Mouse (Mus musculus): ENCODE measurements around the gene Trim38. TPM values are rescaled to one million over a fixed set of nuclear protein-coding genes. Genes with fewer than 3 reads are reported as not detected.
A peak's percentile ranks its signal among the peaks of the same experiment; 100 is the strongest.
"Not testable (repeated sequence)": the region's sequence is repeated elsewhere in the genome, so short reads cannot be mapped to it uniquely, and the experiment has no call there.

Gene Trim38
- not detected in 2 replicates for polyA plus RNA-seq (2012; ENCODE audit: insufficient read depth, insufficient read length, missing spikeins)

DNA sequence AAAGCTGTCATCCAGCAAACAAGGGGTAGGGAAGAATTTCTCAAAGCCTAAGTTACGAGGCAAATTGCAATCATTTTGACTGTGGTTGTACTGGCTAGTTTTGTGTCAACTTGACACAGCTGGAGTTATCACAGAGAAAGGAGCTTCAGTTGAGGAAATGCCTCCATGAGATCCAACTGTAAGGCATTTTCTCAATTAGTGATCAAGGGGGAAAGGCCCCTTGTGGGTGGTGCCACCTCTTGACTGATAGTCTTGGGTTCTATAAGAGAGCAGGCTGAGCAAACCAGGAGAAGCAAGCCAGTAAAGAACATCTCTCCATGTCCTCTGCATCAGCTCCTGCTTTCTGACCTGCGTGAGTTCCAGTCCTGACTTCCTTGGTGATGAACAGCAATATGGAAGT is at the start of gene Trim38:
Trim38 (plus strand) TSS at position 301 of the 400 bp plus-strand sequence.
- not testable (repeated sequence) for H3K4me1 ChIP-seq (ENCODE audit: control insufficient read depth, insufficient read depth, insufficient read length, low read length); H3K4me3 ChIP-seq (ENCODE audit: insufficient read depth, low read depth, low read length); H3K27ac ChIP-seq (replicated peaks; ENCODE audit: low read depth, low read length)

DNA sequence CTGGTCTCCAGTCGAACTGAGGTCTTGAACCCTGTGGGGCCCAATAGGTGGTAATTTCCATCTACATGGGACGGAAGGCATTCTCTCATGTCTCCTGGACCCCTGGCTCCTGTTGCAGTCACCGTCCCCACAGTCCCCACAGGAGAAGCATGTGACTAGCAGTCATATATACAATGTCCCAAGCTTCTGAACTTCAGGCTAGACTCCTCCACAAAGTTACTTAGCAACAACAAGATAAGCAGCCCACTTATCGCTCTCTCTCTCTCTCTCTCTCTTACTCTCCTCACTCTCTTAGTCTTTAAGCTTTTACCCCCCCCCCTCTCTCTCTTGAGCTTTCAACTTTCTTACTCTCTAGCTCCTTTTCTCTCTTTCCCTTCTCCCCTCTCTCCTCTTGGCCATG is 45.5 kb upstream of the Trim38 start:
- Histone ChIP-seq H3K27ac (replicated peaks; ENCODE audit: low read depth, low read length) (no peak overlapping the region), H3K4me1 (ENCODE audit: control insufficient read depth, insufficient read depth, insufficient read length, low read length) (no peaks in the 10 kb centered on the region), H3K4me3 (ENCODE audit: insufficient read depth, low read depth, low read length) (no peak overlapping the region)

DNA sequence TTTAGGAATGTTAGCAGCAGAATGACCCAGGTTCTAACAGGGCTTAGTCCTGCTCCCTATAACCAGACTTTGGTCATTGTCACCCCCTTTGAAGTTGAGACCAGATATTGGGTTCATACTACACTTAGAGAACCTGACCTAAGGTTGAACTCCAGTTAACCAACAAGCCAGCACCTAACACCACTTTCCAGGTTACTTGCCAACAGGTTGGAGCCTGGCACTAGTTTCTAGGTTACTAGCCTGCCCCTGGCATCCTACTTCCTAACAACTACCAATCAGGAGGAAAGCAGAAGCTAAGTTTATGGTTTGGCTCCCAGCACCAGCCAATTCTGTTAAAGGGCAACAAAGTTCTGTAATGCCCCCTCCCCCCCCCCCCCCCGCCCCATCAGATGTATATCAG is 44.5 kb upstream of the Trim38 start:
- H3K4me3 ChIP-seq (ENCODE audit: insufficient read depth, low read depth, low read length), result no peak overlapping the region
- no peak overlapping the region for H3K27ac ChIP-seq (replicated peaks; ENCODE audit: low read depth, low read length)
- peaks cover 4% of the 10 kb centered on the region; the same call in 1 of the 2 replicates for H3K4me1 ChIP-seq (ENCODE audit: control insufficient read depth, insufficient read depth, insufficient read length, low read length)

DNA sequence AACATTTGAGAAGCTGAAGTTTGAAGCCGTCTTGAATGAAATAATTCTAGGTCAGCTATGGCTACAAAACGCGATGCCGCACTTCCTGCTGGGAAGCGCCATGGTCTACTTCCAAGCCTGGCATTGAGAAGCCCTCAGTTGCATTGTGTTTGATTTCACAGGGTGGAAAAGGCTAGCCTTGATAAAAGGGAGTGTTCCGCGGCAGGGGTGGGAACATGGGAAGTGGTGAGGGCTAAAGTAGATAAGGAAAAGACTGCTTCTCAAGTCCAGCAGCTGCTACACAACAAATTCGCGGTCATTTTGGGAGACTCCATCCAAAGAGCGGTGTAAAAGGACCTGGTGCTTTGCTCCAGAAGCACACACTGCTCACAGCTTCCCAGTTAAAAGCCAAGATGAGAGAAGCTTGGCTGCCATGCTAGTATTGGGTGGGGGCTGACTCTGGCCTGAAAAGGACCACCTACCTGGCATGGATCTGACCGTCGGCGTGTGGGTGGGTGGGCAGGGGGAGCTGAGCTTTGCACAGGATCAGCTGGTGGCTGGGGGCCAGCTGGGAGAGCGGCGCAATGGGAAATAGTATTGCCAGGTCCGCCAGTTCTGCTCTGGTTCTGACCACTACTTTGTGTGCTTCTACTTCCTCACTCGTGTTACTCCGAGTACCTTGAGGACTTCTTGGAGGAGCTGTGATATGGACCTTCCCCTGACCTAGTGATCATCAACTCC is 41.1 kb upstream of the Trim38 start:
- peak overlapping the region; percentile 61 for H3K27ac ChIP-seq (replicated peaks; ENCODE audit: low read depth, low read length)
- peaks cover 4% of the 10 kb centered on the region; the same call in 1 of the 2 replicates for H3K4me1 ChIP-seq (ENCODE audit: control insufficient read depth, insufficient read depth, insufficient read length, low read length)
- no peak overlapping the region for H3K4me3 ChIP-seq (ENCODE audit: insufficient read depth, low read depth, low read length)

DNA sequence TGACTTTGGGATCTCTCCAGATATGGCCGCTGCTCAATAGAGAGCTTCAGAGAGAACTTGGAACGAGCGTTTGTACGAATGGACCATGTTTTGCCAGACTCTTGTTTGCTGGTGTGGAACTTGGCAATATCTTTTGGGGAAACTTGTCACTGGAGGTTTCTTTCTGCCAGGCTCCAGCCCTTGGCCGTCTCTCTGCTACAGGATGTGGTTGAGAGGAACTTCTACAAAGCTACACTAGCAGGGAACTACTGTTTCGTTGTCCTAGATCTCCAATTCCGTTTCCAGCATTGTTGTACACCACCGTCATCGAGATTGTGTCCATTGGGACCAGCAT is 40.6 kb upstream of the Trim38 start:
- Histone ChIP-seq H3K4me3 (ENCODE audit: insufficient read depth, low read depth, low read length) (no peak overlapping the region), H3K4me1 (ENCODE audit: control insufficient read depth, insufficient read depth, insufficient read length, low read length) (peaks cover 4% of the 10 kb centered on the region; the same call in 1 of the 2 replicates), H3K27ac (replicated peaks; ENCODE audit: low read depth, low read length) (peak overlapping the region; percentile 61)

DNA sequence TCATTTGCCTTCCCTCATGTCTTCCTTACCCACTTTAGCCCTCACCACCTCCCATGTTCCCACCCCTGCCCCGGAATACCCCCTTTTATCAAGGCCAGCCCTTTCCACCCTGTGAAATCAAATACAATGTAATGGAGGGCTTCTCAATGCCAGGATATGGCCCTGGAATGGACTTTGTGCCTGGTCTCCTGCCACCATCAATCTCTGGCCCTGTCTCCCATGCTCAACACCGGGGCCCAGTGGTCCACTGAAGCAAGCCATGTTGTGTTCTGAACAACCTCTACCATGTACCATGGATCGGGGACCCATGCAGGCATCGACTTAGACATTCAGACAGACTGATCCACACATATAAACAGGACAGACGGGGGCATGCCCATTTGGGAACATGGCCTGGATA is 40.0 kb upstream of the Trim38 start:
- Histone ChIP-seq H3K27ac (replicated peaks; ENCODE audit: low read depth, low read length) (peak overlapping the region; percentile 61), H3K4me3 (ENCODE audit: insufficient read depth, low read depth, low read length) (no peak overlapping the region), H3K4me1 (ENCODE audit: control insufficient read depth, insufficient read depth, insufficient read length, low read length) (peaks cover 4% of the 10 kb centered on the region; the same call in 1 of the 2 replicates)

DNA sequence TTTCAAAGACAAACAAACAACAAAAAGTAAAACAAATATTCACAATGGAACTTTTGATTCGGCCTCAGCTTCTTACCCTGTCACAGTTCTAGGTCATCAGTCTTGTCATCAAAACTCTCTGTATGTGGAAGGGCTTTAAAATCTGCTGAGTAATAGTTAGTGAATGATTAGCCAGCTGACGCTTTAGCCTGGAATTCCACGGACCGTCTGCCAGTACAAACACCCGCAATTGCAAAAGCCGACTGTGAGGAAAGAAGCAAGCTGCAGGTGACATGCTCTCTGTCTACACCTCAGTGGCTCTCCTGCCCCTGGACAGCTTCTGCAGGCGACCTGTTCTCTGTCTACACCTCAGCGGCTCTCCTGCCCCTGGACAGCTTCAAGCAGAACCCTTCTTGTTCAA is 39.2 kb upstream of the Trim38 start:
- H3K4me3 ChIP-seq (ENCODE audit: insufficient read depth, low read depth, low read length), result no peak overlapping the region
- H3K27ac ChIP-seq (replicated peaks; ENCODE audit: low read depth, low read length), result 0 out of 2 replicates have a peak overlapping the region, but pooled peaks have one; percentile 18

DNA sequence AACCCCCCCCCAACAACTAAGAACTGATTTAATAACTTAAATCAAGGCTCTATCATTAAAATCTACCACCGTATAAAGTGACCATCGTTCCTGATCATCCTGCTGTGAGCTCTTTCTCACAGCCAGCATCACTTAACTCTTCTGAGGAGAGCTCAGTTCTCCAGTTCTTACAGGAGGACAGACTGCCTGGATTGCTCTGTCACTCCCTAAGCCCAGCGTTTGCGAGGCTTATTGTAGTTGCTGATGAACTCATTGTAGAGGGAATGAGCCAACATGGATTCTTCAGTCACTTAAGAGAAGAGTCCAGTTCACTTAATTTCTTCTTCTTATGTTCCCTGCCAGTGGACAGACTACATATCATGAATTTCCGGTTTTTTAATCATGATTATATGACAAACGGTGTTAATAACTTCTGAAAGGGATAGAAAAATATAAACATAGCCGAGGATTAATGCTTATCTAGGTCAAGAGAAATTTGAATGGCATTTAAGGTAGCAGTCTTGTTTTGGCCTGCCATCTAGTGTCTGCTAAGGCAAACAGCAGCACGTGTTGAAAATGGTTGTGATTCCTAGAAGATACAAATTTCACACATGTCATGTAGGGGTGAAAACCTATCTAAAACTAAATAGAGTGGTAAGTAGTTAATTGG is 37.4 kb upstream of the Trim38 start:
- H3K27ac ChIP-seq (replicated peaks; ENCODE audit: low read depth, low read length), result no peak overlapping the region
- H3K4me1 ChIP-seq (ENCODE audit: control insufficient read depth, insufficient read depth, insufficient read length, low read length), result peaks cover 4% of the 10 kb centered on the region; the same call in 1 of the 2 replicates
- H3K4me3 ChIP-seq (ENCODE audit: insufficient read depth, low read depth, low read length), result no peak overlapping the region

More for the DNA sequence above, 39.2 kb upstream of the Trim38 start:
- peaks cover 4% of the 10 kb centered on the region; the same call in 1 of the 2 replicates for H3K4me1 ChIP-seq (ENCODE audit: control insufficient read depth, insufficient read depth, insufficient read length, low read length)

DNA sequence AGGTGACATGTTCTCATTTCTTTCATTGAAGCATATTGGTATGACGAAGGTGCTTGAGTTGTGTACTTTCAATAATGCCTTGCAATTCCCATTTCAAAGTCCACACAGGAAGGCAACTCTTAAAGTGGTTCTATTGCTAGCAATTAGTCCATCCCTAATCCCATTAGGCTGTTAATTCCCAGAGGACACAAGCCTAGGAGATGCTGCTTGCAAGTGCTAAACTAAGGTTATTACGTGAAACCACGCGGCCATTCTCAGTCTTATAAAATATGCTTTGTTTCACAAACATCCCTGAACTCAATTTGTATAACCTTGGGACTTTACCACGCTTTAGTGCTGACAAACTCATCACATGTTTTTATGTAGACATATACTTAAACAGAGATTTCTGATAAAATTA is 32.6 kb upstream of the Trim38 start:
- Histone ChIP-seq H3K4me3 (ENCODE audit: insufficient read depth, low read depth, low read length) (no peak overlapping the region), H3K27ac (replicated peaks; ENCODE audit: low read depth, low read length) (no peak overlapping the region), H3K4me1 (ENCODE audit: control insufficient read depth, insufficient read depth, insufficient read length, low read length) (no peaks in the 10 kb centered on the region)

DNA sequence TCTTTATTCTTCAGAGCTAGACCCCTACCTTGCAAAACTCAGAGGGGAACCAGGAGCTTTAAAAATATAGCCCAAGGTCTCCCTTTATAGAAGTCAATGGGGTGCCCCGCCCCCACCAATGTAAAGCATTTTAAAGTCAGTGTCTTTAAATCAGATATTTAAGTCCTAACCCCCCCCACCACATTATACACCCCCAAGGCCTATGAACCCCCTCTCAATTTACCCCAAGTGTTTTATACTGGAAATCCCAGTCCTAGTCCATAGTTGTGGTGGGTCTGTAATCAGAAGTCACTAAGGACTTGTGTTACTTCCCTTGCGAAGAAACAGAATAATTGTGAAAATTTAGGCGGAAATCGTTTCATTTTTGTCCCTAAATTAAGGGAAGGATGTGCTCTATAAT is 31.7 kb upstream of the Trim38 start:
- no peaks in the 10 kb centered on the region for H3K4me1 ChIP-seq (ENCODE audit: control insufficient read depth, insufficient read depth, insufficient read length, low read length)
- peak overlapping the region; percentile 81 for H3K4me3 ChIP-seq (ENCODE audit: insufficient read depth, low read depth, low read length)

DNA sequence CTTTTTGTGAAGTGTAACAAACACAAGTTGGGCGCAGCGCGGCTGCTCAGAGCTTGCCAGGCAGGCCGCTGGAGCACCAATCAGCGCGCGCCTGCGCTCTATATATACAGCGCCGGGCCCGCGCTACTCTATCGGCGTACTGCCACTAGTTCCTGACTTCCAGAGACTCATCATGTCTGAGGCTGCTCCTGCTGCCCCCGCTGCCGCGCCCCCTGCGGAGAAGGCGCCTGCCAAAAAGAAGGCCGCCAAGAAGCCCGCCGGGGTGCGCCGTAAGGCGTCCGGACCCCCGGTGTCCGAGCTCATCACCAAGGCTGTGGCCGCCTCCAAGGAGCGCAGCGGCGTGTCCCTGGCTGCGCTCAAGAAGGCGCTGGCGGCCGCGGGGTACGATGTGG is 31.0 kb upstream of the Trim38 start, which contains the start of gene Hist1h1c:
Hist1h1c (plus strand) TSS at position 132 of the 392 bp plus-strand sequence.
- Histone ChIP-seq H3K4me1 (ENCODE audit: control insufficient read depth, insufficient read depth, insufficient read length, low read length) (no peaks in the 10 kb centered on the region), H3K27ac (replicated peaks; ENCODE audit: low read depth, low read length) (peak within 1 kb of the TSS; percentile 92), H3K4me3 (ENCODE audit: insufficient read depth, low read depth, low read length) (peak within 1 kb of the TSS; percentile 81)

More for the DNA sequence above, 31.7 kb upstream of the Trim38 start:
- peak overlapping the region; percentile 92 for H3K27ac ChIP-seq (replicated peaks; ENCODE audit: low read depth, low read length)

DNA sequence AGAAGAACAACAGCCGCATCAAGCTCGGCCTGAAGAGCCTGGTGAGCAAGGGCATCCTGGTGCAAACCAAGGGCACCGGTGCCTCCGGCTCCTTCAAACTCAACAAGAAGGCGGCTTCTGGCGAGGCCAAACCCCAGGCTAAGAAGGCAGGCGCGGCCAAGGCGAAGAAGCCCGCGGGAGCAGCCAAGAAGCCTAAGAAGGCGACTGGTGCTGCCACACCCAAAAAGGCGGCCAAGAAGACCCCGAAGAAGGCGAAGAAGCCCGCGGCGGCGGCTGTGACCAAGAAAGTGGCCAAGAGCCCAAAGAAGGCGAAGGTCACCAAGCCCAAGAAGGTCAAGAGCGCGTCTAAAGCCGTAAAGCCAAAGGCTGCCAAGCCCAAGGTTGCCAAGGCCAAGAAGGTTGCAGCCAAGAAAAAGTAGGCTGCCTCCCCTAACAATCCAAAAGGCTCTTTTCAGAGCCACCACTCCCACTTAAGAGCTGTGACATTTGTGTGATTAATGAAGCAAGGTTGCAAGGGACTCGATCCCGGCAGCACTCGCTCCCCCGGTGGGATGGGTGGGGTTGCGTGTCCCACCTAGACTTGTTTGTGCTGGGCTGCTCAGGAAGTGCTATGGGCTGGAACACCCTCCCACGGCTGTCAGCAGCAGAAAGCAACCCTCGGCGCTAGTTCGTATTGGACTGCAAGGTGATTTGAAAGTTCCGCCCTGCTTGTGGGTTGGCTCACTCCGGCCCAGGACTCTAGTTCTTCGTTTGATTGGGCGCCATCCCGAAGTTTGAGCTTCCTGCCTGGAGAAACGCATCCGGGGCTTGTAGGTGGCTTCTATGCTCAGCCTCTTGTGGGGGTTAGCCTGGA is 30.4 kb upstream of the Trim38 start:
- H3K4me1 ChIP-seq (ENCODE audit: control insufficient read depth, insufficient read depth, insufficient read length, low read length), result no peaks in the 10 kb centered on the region
- H3K4me3 ChIP-seq (ENCODE audit: insufficient read depth, low read depth, low read length), result peak overlapping the region; percentile 81
- peak overlapping the region; percentile 97 for H3K27ac ChIP-seq (replicated peaks; ENCODE audit: low read depth, low read length)

DNA sequence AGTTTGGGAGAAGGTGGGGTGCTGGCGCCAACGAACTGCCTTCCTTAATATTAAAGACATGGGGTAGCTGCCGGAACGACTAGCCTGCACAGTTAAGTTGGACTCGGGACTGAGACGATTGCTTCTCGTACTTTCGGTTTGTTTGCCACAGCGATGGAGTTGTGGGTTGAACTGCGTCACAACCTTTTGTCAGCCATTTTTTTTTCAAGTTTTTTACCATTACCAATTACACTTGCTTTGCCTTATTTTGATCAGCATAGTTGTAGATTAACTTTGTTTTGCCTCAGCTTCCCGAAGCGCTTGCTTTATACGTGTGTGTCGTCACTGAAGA is 29.8 kb upstream of the Trim38 start:
- no peaks in the 10 kb centered on the region for H3K4me1 ChIP-seq (ENCODE audit: control insufficient read depth, insufficient read depth, insufficient read length, low read length)
- peak overlapping the region; percentile 81 for H3K4me3 ChIP-seq (ENCODE audit: insufficient read depth, low read depth, low read length)
- H3K27ac ChIP-seq (replicated peaks; ENCODE audit: low read depth, low read length), result peak overlapping the region; percentile 97

DNA sequence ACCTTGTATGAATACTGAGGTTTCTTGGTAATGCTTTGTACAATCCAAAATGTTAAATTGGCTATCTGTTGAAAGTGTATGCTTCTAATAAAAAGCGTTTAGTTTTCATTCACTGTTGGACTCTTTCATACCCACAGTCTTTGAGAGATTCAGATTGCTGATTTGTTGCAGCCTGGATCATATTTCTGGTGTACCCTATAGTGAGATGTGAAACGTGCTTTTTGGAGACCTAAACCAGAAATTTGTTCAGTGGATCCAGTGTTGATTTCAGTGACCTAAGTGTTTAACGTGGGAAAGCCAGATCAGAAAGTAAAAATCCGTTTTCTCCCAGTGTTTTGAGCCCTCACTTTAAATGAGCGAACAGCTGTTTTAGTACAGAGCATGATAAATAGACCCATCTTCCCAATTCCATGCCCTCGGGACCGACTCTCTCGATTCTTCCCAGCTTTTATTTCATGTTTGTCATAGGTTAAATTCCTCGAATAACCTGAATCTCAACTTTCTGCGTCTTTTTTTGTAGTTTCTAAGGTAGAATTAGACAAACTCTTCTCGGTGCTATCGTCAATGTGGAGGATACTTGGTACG is 29.4 kb upstream of the Trim38 start:
- Histone ChIP-seq H3K4me1 (ENCODE audit: control insufficient read depth, insufficient read depth, insufficient read length, low read length) (no peaks in the 10 kb centered on the region), H3K4me3 (ENCODE audit: insufficient read depth, low read depth, low read length) (peak overlapping the region; percentile 81), H3K27ac (replicated peaks; ENCODE audit: low read depth, low read length) (peak overlapping the region; percentile 97)

DNA sequence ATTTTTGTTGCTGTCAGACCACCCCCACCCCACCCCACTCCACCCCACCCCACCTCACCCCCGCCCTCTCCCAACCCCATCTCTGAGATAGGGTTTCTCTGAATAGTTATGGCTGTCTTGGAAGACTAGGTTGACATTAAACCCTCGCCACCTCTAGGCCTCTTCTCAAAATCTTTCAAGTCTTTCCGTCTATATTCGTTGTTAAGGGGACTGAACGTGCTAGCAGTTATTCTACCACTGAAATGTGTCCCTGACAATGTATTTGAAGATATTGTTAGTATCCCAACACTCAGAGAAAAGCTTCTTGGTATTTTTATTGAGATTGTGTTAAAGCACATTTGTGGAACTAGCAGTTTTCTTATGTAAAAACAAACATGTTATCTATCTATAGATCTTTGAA is 28.8 kb upstream of the Trim38 start:
- no peak overlapping the region for H3K4me3 ChIP-seq (ENCODE audit: insufficient read depth, low read depth, low read length)
- no peaks in the 10 kb centered on the region for H3K4me1 ChIP-seq (ENCODE audit: control insufficient read depth, insufficient read depth, insufficient read length, low read length)
- no peak overlapping the region for H3K27ac ChIP-seq (replicated peaks; ENCODE audit: low read depth, low read length)

Data from brown adipose tissue, adult 24 weeks (tissue).